Mouse (Mus musculus) C2C12 (cell line): ENCODE results near the gene 2700097O09Rik. TPM values are rescaled to one million over a fixed set of nuclear protein-coding genes. Genes with fewer than 3 reads are reported as not detected.

ENCODE experiments used
- H3K27me3 ChIP-seq: one replicate; pipeline ENCODE4 v1.6.1; 2011; ENCODE audit not compliant: control insufficient read depth, insufficient read depth, insufficient read length
- H3K36me3 ChIP-seq: one replicate; pipeline ENCODE4 v1.6.1; 2011; ENCODE audit not compliant: control insufficient read depth, insufficient read depth
- H3K4me3 ChIP-seq: one replicate; pipeline ENCODE4 v1.5.1; 2011; ENCODE audit warnings: mild to moderate bottlenecking, control low read depth; ENCODE audit not compliant: poor library complexity, insufficient read depth, severe bottlenecking
- H3K79me2 ChIP-seq: one replicate; pipeline ENCODE4 v1.6.1; 2011; ENCODE audit not compliant: control insufficient read depth, insufficient read depth
- H3K79me3 ChIP-seq: one replicate; pipeline ENCODE4 v1.6.1; 2011; ENCODE audit warnings: low read depth, control low read depth
- H3ac ChIP-seq: one replicate; pipeline ENCODE3; 2011; ENCODE audit warnings: low read depth; ENCODE audit not compliant: control insufficient read depth, insufficient read length
- CEBPB ChIP-seq: IDR thresholded peaks from one replicate; pipeline ENCODE4 v1.6.1; 2011; ENCODE audit warnings: low read depth, mild to moderate bottlenecking, control low read depth, moderate library complexity
- CTCF ChIP-seq: IDR thresholded peaks from one replicate; pipeline ENCODE4 v1.5.1; 2011; ENCODE audit not compliant: control insufficient read depth, insufficient read depth, insufficient read length
- FOSL1 ChIP-seq: IDR thresholded peaks from one replicate; pipeline ENCODE4 v1.8.0; 2011; ENCODE audit warnings: mild to moderate bottlenecking, low read length; ENCODE audit not compliant: poor library complexity, insufficient read depth, severe bottlenecking
- MAX ChIP-seq: IDR thresholded peaks from one replicate; pipeline ENCODE4 v1.6.1; 2011; ENCODE audit warnings: mild to moderate bottlenecking, control low read depth
- MYOD1 ChIP-seq: IDR thresholded peaks from one replicate; pipeline ENCODE4 v1.6.1; 2011; ENCODE audit warnings: low read depth; ENCODE audit not compliant: control insufficient read depth, insufficient read length
- MYOG ChIP-seq: IDR thresholded peaks from one replicate; pipeline ENCODE4 v1.6.1; 2011; ENCODE audit not compliant: control insufficient read depth, insufficient read length; ENCODE audit errors: extremely low read depth
- USF1 ChIP-seq: IDR thresholded peaks from one replicate; pipeline ENCODE4 v1.6.1; 2011; ENCODE audit warnings: low read depth, mild to moderate bottlenecking, control low read depth, moderate library complexity
- polyA plus RNA-seq: library from polyadenylated mRNA; unstranded; fragments of >200 nt; fragmentation: generic; extraction: Trizol; gene quantifications from one replicate; pipeline ENCODE4 v1.2.1, GENCODE M21; 2012; ENCODE audit warnings: missing spikeins

2700097O09Rik gene
- polyA plus RNA-seq, 1 experiment = 5.1 TPM

DNA sequence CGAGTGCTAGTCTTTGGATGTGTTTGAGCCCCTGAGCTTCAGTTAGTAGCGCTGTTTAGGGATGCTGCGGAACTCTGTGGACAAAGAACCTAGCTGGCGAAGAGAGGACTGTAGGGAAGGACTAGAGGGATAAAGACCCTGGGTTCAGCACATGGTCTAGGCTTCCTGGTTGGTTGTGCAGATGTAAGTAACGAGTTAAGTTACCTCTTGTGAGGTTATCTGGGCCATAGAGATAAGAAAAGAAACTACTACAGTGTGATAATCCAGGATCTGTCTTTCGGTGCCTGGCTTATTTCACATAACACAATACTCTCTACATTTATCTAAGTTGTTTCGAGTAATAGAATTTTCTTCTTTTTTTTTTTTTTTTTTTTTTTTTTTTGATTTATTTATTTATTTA is 6.2 kb downstream of the 2700097O09Rik start:
- peaks cover 41% of the 10 kb centered on the region for H3K79me2 ChIP-seq
- peaks cover 7% of the 10 kb centered on the region for H3K79me3 ChIP-seq
- no peak overlapping the region for H3K4me3 ChIP-seq
- no peak for TF ChIP-seq MYOD1
- H3K27me3 ChIP-seq = no peaks in the 10 kb centered on the region
- no peak overlapping the region for H3ac ChIP-seq
- H3K36me3 ChIP-seq = no peaks in the 10 kb centered on the region

GRCm38 (mm10) chr12:55072495-55072894 is 7.4 kb downstream of the 2700097O09Rik start:
- no peaks in the 10 kb centered on the region for H3K27me3 ChIP-seq
- H3K79me2 ChIP-seq = peaks cover 32% of the 10 kb centered on the region
- H3K36me3 ChIP-seq = no peaks in the 10 kb centered on the region
- TF ChIP-seq USF1 (no peak), FOSL1 (no peak), MYOD1 (no peak), MAX (no peak), CEBPB (no peak), CTCF (no peak), MYOG (no peak)
- H3K4me3 ChIP-seq = no peak overlapping the region
- H3K79me3 ChIP-seq = peaks cover 7% of the 10 kb centered on the region
- H3ac ChIP-seq = no peak overlapping the region

DNA sequence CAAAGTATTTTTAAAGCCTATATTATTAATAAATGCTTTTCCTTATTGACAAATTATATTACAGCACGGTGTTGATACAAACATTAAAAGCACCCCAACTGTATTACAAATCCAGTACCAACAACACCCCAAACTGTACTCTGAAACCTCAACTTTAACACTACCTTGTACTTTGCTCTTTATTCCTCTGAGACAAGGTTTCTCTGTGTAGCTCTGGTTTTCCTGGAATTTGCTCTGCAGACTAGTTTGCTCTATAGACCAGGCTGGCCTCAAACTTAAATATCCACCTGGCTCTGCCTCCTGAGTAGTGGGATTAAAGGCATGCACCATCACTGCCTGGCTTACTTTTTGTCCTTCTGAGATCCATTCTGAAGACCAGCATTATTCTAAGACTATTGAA is 17.8 kb downstream of the 2700097O09Rik start:
- TF ChIP-seq FOSL1 (no peak), USF1 (no peak), MYOG (no peak), MAX (no peak), CTCF (no peak), MYOD1 (no peak), CEBPB (no peak)
- Histone ChIP-seq H3K79me2 (no peaks in the 10 kb centered on the region), H3K4me3 (no peak overlapping the region), H3K36me3 (peaks cover 17% of the 10 kb centered on the region), H3K79me3 (no peaks in the 10 kb centered on the region), H3ac (no peak overlapping the region), H3K27me3 (no peaks in the 10 kb centered on the region)

DNA sequence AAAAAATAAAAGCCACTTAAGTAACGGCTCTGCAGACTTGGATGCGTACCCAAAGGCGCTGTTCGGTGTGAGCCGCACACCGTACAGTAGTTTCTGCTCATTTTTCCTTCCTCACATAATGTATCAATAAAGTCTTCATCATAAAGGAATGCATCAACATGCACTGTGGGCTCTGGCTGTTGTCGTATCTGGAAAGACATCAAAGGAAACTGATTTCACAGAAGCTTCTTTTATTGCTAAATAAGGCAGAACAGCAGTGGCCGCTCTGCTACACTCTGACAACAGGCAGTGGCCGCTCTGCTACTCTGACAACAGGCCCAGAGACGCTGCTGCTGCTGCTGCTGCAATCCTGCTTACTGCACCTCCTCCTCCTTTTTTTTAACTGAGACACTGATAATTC is 18.9 kb downstream of the 2700097O09Rik start:
- Histone ChIP-seq H3K27me3 (no peaks in the 10 kb centered on the region), H3K79me2 (no peaks in the 10 kb centered on the region), H3K4me3 (no peak overlapping the region), H3K36me3 (peaks cover 17% of the 10 kb centered on the region), H3K79me3 (no peaks in the 10 kb centered on the region), H3ac (no peak overlapping the region)
- TF ChIP-seq USF1 = no peak
- TF ChIP-seq MYOG = no peak
- no peak for TF ChIP-seq FOSL1
- TF ChIP-seq MYOD1 = no peak
- no peak for TF ChIP-seq CTCF
- TF ChIP-seq MAX = no peak
- no peak for TF ChIP-seq CEBPB

- no peaks in the 10 kb centered on the region for H3K27me3 ChIP-seq
Measured at GRCm38 (mm10) chr12:55060212-55060898, 19.6 kb downstream of the 2700097O09Rik start.

GRCm38 (mm10) chr12:55059812-55060211 is 20.1 kb downstream of the 2700097O09Rik start:
- Histone ChIP-seq H3K36me3 (peaks cover 17% of the 10 kb centered on the region), H3K79me2 (no peaks in the 10 kb centered on the region), H3K4me3 (no peak overlapping the region), H3K79me3 (no peaks in the 10 kb centered on the region), H3K27me3 (no peaks in the 10 kb centered on the region), H3ac (no peak overlapping the region)
- TF ChIP-seq USF1 (no peak), CTCF (no peak), MYOG (no peak), MAX (no peak), FOSL1 (no peak), CEBPB (no peak), MYOD1 (no peak)

More at GRCm38 (mm10) chr12:55060212-55060898, 19.6 kb downstream of the 2700097O09Rik start:
- H3K36me3 ChIP-seq = peaks cover 17% of the 10 kb centered on the region
- H3K79me2 ChIP-seq = no peaks in the 10 kb centered on the region
- TF ChIP-seq CEBPB = no peak
- TF ChIP-seq MAX = no peak
- no peak for TF ChIP-seq MYOD1
- TF ChIP-seq CTCF = no peak
- no peak for TF ChIP-seq MYOG
- TF ChIP-seq USF1 = no peak
- TF ChIP-seq FOSL1 = no peak
- H3ac ChIP-seq = no peak overlapping the region
- no peak overlapping the region for H3K4me3 ChIP-seq
- no peaks in the 10 kb centered on the region for H3K79me3 ChIP-seq
